Mouse (Mus musculus) heart, embryonic 13.5 days (tissue): ENCODE results near the gene Lancl3. TPM values are rescaled to one million over a fixed set of nuclear protein-coding genes. Genes with fewer than 3 reads are reported as not detected.
"Not testable (repeated sequence)": the region's sequence is repeated elsewhere in the genome, so short reads cannot be mapped to it uniquely, and the experiment has no call there.

Source experiments
- ATAC-seq: fragments of 200-750 bp; cut with Nextera tagmentation; 2 replicates; pipeline ENCODE4 v1.8.0; 2017; ENCODE audit warnings: moderate TSS enrichment; ENCODE audit not compliant: insufficient number of reproducible peaks, low FRiP score, low TSS enrichment; ENCODE audit errors: extremely low read depth
- H3K27ac ChIP-seq: fragments of 300-500 bp; sonication (generic); replicated peaks from 2 replicates; pipeline ENCODE4 v1.5.1; 2015; ENCODE audit warnings: moderate library complexity, mild to moderate bottlenecking, inconsistent platforms
- H3K27me3 ChIP-seq: fragments of 300-500 bp; sonication (generic); replicated peaks from 2 replicates; pipeline ENCODE4 v1.6.1; 2015; ENCODE audit warnings: mild to moderate bottlenecking, inconsistent platforms
- H3K36me3 ChIP-seq: fragments of 300-500 bp; sonication (generic); 2 replicates; pipeline ENCODE4 v1.6.1; 2015; ENCODE audit warnings: mild to moderate bottlenecking, inconsistent platforms
- H3K4me1 ChIP-seq: fragments of 300-500 bp; sonication (generic); 2 replicates; pipeline ENCODE4 v1.6.1; 2015; ENCODE audit warnings: inconsistent platforms
- H3K4me2 ChIP-seq: fragments of 300-500 bp; sonication (generic); 2 replicates; pipeline ENCODE4 v1.6.1; 2015; ENCODE audit warnings: inconsistent platforms, mild to moderate bottlenecking, moderate library complexity
- H3K4me3 ChIP-seq: fragments of 300-500 bp; sonication (generic); 2 replicates; pipeline ENCODE4 v1.5.1; 2015; ENCODE audit warnings: moderate library complexity, mild to moderate bottlenecking, inconsistent platforms
- H3K9ac ChIP-seq: fragments of 300-500 bp; sonication (generic); 2 replicates; pipeline ENCODE4 v1.6.1; 2015; ENCODE audit warnings: inconsistent platforms, mild to moderate bottlenecking, moderate library complexity
- H3K9me3 ChIP-seq: fragments of 300-500 bp; sonication (generic); 2 replicates; pipeline ENCODE4 v1.6.1; 2016; ENCODE audit warnings: inconsistent platforms
- WGBS: fragments of 180-500 bp; shearing (Covaris S2); methylation state at CpG from one replicate; pipeline ENCODE4 v1.1.7; 2015; ENCODE audit warnings: mixed read lengths; 5-methylcytosine and 5-hydroxymethylcytosine counted together
- polyA plus RNA-seq: library from polyadenylated mRNA; unstranded; fragments of >200 nt; fragmentation: Nextera tagmentation; extraction: Ambion mirVana; gene quantifications from 2 replicates; pipeline ENCODE4 v1.2.1, GENCODE M21; 2015

The Lancl3 gene
- polyA plus RNA-seq, 1 experiment from 2014 or later, result 0.95 TPM

GRCm38 (mm10) chrX:9259267-9259666 is 59.6 kb downstream of the Lancl3 start:
- 69% methylated on average over 1 of the region's 1 CpGs for WGBS
- H3K27me3 ChIP-seq, result no peaks in the 10 kb centered on the region
- no peak overlapping the region for H3K9ac ChIP-seq
- H3K4me2 ChIP-seq, result no peak overlapping the region
- no peaks in the 10 kb centered on the region for H3K36me3 ChIP-seq
- H3K9me3 ChIP-seq, result no peaks in the 10 kb centered on the region
- ATAC-seq, result no peak
- H3K27ac ChIP-seq, result no peak overlapping the region
- H3K4me1 ChIP-seq, result no peaks in the 10 kb centered on the region
- H3K4me3 ChIP-seq, result no peak overlapping the region

GRCm38 (mm10) chrX:9271112-9271511 is 71.4 kb downstream of the Lancl3 start:
- Histone ChIP-seq H3K9me3 (no peaks in the 10 kb centered on the region), H3K4me1 (no peaks in the 10 kb centered on the region; the same call in 1 of the 2 replicates), H3K9ac (no peak overlapping the region), H3K36me3 (no peaks in the 10 kb centered on the region), H3K4me3 (no peak overlapping the region), H3K27me3 (no peaks in the 10 kb centered on the region; the same call in 1 of the 2 replicates), H3K4me2 (peak overlapping the region; percentile 69; the same call in 1 of the 2 replicates), H3K27ac (0 out of 2 replicates have a peak overlapping the region, but pooled peaks have one; percentile 59)
- ATAC-seq, result no peak
- 46% methylated on average over 3 of the region's 3 CpGs for WGBS

GRCm38 (mm10) chrX:9271947-9272459 is 72.3 kb downstream of the Lancl3 start:
- H3K36me3 ChIP-seq, result no peaks in the 10 kb centered on the region
- 13% methylated on average over 8 of the region's 8 CpGs for WGBS
- no peaks in the 10 kb centered on the region for H3K9me3 ChIP-seq
- peak overlapping the region; percentile 66 for H3K4me3 ChIP-seq
- peak overlapping the region; percentile 59 for H3K27ac ChIP-seq
- peak overlapping the region; percentile 69 for H3K4me2 ChIP-seq
- no peak for ATAC-seq
- H3K4me1 ChIP-seq, result no peaks in the 10 kb centered on the region; the same call in 1 of the 2 replicates
- H3K27me3 ChIP-seq, result no peaks in the 10 kb centered on the region; the same call in 1 of the 2 replicates
- H3K9ac ChIP-seq, result peak overlapping the region; percentile 81

DNA sequence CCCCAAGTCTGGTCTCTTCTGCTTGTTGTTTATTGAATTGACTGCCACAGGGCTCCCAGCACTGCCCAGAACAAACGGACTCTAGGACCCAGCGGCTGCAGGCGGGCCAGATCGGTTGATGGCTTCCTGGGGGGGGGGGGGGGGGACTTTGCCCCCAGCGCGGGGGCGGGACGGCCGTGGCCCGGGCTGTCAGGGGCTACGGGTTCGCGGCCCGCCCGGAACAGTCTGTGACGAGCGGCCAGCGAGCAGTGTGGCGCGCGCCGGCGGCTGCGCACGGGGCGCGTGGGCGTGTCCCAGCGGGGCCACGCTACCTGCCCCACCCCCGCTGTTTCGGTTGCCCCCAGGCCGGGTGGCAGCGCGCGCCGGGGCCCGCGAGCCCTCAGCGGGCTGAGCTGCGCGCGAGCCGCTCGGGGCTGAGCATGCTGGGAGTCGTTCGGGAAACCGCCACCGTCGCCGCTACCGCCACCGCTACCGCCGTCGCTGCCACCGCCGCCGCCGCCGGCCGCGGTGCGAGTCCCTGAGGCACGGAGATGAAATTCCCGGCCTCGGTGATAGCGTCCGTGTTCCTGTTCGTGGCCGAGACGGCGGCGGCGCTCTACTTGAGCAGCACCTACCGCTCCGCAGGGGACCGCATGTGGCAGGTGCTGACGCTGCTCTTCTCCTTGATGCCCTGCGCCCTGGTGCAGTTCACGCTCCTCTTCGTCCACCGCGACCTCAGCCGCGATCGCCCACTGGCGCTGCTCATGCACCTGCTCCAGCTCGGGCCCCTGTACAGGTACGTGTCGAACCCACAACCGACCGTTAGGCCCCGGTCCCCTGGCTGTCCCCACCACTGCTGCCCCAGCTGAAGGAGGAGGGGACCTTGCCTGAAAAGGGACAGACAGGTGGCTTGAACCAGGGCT is 73.0 kb downstream of the Lancl3 start, which contains the start of gene Xk:
Gene Xk, plus strand, starts transcription at position 297 of the 902 bp plus-strand sequence.
- Histone ChIP-seq H3K27ac (peak within 1 kb of the TSS; percentile 59), H3K9ac (peak within 1 kb of the TSS; percentile 81), H3K27me3 (no peaks in the 10 kb centered on the region; the same call in 1 of the 2 replicates), H3K9me3 (no peaks in the 10 kb centered on the region), H3K4me2 (peak within 1 kb of the TSS; percentile 69), H3K4me3 (peak within 1 kb of the TSS; percentile 66), H3K36me3 (no peaks in the 10 kb centered on the region), H3K4me1 (no peaks in the 10 kb centered on the region; the same call in 1 of the 2 replicates)
- ATAC-seq, result peak; percentile 84
- WGBS, result 7% methylated on average over 61 of the region's 94 CpGs

- Histone ChIP-seq H3K27ac (peak overlapping the region; percentile 59; the same call in 1 of the 2 replicates), H3K36me3 (no peaks in the 10 kb centered on the region), H3K9ac (peak overlapping the region; percentile 81), H3K9me3 (no peaks in the 10 kb centered on the region), H3K4me3 (peak overlapping the region; percentile 66), H3K27me3 (no peaks in the 10 kb centered on the region; the same call in 1 of the 2 replicates), H3K4me2 (peak overlapping the region; percentile 69), H3K4me1 (no peaks in the 10 kb centered on the region; the same call in 1 of the 2 replicates)
- no peak for ATAC-seq
- 50% methylated on average over 12 of the region's 12 CpGs for WGBS
Measured at GRCm38 (mm10) chrX:9273377-9274002, 73.8 kb downstream of the Lancl3 start.

DNA sequence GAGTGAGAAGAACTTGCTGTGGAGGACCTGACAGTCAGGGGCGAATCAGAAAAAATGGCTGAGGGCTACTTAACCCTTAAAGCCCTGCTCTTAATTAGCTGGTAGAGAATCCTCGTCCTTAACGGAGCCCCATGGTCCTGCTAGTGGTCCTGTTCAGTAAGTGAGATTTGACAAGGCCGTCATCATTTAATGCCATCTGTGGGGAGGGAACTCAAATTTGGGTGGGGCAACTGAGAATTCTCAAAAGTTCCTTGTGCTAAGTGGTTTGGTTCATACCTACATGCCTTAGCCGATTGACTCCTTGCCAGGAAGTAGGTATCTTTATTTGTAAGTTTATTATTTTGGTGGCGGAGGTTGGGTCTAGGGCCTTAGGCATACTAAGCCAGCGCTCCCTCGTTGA is 74.6 kb downstream of the Lancl3 start:
- H3K4me1 ChIP-seq, result no peaks in the 10 kb centered on the region; the same call in 1 of the 2 replicates
- H3K9ac ChIP-seq, result no peak overlapping the region
- H3K4me2 ChIP-seq, result peak overlapping the region; percentile 69; the same call in 1 of the 2 replicates
- 62% methylated on average over 8 of the region's 8 CpGs for WGBS
- H3K4me3 ChIP-seq, result peak overlapping the region; percentile 66; the same call in 1 of the 2 replicates
- no peaks in the 10 kb centered on the region; the same call in 1 of the 2 replicates for H3K27me3 ChIP-seq
- no peaks in the 10 kb centered on the region for H3K36me3 ChIP-seq
- no peaks in the 10 kb centered on the region for H3K9me3 ChIP-seq
- ATAC-seq, result no peak
- no peak overlapping the region for H3K27ac ChIP-seq

DNA sequence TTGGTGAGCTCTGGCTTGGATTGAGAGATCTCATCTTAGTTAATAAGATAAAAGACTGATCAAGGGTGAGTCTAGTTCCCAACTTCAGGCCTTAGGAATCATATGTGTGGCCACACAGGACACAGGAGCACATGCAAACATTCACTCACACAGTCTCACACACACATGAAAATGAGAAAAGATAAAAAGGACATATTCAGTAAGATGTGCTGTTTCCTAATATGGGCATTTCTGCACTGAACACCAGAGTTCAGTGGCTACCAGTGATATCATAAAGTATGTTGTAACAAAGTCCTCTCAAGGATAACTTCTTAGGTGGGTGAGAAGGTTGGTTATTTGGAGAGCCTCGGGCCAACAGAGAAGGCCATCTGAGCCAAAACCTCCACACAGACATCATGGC is 83.8 kb downstream of the Lancl3 start, which contains the start of gene H2al1m:
Gene H2al1m, plus strand, starts transcription at position 301 of the 400 bp plus-strand sequence.
- WGBS, result no CpG with 5 or more reads among the region's 1 CpGs
- H3K36me3 ChIP-seq, H3K9ac ChIP-seq, H3K4me1 ChIP-seq, H3K27me3 ChIP-seq, ATAC-seq, H3K27ac ChIP-seq, H3K4me2 ChIP-seq, H3K9me3 ChIP-seq, H3K4me3 ChIP-seq: not testable (repeated sequence)

- H3K4me1 ChIP-seq, H3K36me3 ChIP-seq, H3K27me3 ChIP-seq, H3K27ac ChIP-seq, H3K4me2 ChIP-seq, H3K9me3 ChIP-seq, ATAC-seq, H3K4me3 ChIP-seq, H3K9ac ChIP-seq: not testable (repeated sequence)
- WGBS, result 70% methylated on average over 4 of the region's 4 CpGs
Measured at GRCm38 (mm10) chrX:9293140-9293829, 93.6 kb downstream of the Lancl3 start.

DNA sequence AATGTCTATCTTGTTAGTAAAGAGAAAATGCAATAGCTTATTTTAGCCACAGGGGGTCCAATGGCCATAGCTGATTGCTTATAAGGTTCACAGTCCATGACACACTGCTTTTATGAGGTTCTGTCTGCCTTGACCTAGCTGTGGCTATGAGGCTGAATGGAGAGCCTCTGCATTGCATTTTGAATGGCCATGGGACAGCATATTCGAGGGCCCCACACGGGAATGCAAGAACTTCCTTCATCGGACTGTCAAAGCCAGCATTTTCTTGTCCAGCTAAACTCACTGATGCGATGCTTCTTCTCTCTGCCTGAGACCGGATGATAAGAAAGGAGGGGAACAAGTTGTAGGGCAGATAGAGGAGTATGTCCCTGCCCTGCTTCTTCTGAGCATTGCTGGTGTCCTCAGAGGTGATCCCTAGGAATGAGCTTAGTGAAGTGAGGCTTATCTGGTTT is 98.7 kb downstream of the Lancl3 start:
- Histone ChIP-seq H3K27me3 (no peaks in the 10 kb centered on the region), H3K4me2 (no peak overlapping the region), H3K4me1 (no peaks in the 10 kb centered on the region), H3K4me3 (no peak overlapping the region), H3K36me3 (no peaks in the 10 kb centered on the region), H3K9me3 (no peaks in the 10 kb centered on the region), H3K9ac (no peak overlapping the region), H3K27ac (no peak overlapping the region)
- 56% methylated on average over 5 of the region's 5 CpGs for WGBS
- no peak for ATAC-seq

DNA sequence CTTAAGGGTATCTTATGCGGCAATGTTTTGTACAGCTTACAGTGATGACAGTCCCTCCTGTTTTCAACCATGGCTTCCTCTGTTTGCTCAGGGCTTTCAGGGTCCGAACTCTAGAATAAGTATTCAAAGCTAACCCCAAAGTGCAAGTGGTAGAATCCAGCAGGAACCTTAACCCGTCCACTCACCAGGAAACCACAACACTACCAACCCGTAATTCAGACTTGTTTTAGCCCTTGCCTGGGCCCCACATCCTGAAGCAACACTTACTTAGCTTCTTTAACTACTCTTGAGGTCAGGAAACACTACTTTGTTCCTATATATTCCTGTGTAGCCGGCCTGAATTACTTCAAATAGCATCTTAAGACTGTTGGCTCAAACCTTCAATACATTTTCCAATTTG is 103.1 kb downstream of the Lancl3 start:
- H3K9me3 ChIP-seq, result no peaks in the 10 kb centered on the region
- WGBS, result 75% methylated on average over 5 of the region's 5 CpGs

More for the DNA sequence above, 103.1 kb downstream of the Lancl3 start:
- H3K27me3 ChIP-seq, result no peaks in the 10 kb centered on the region
- H3K4me1 ChIP-seq, result no peaks in the 10 kb centered on the region
- H3K36me3 ChIP-seq, result no peaks in the 10 kb centered on the region
- H3K4me2 ChIP-seq, result no peak overlapping the region
- H3K9ac ChIP-seq, result no peak overlapping the region
- H3K4me3 ChIP-seq, result no peak overlapping the region
- H3K27ac ChIP-seq, result no peak overlapping the region
- ATAC-seq, result no peak
